Mouse (Mus musculus) CD8-positive naive resting alpha-beta T cell, adult 2 months (primary cell): ENCODE data around the gene Snx11.
A peak's percentile ranks its signal among the peaks of the same experiment; 100 is the strongest.

Source experiments
- DNase-seq, 2 experiments: peaks; one replicate each; pipeline ENCODE4 v3.0.0; 2022; ENCODE audit warnings: low read depth in 2 of 2, low spot score in 2 of 2

Gene Snx11

DNA sequence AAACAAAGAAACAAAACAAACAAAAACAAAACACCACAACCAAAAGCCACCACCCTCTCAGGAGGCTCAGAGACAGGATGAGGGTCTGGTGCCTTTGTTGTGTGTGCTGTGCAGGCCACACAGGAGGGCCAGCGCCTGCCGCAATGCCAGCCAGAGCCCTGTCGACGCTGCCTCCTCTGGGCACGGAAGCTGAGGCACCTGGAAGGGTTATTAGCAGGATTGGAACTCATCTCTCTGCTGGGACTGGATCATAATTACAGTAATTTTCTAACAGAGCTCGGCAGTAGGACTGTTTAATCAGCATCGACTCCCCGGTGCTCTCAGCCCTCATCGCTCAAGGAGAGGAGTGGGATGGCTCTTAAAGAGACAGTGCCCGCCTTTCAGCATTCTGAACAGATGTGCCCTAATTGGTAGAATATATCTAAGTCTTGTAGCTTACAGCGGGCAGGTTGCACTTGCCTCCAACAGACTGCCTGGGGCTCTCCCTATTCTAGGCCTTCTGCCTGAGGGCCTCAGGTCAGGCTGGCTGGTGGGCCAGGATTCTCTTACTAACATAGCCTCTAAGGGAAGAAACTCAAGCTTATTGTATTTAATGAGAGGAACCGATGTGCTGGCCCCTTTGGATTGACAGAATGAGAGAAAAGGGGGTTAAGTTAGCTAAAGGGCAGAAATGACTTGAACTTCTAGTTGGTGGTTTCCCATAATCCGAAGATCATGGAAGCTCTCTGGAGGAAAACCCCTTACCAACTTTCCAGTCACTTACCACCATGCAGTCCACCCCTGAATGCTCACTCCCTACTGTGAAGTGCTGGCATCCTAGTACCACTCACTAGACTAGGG is 12.6 kb downstream of the Snx11 start:
- no peak for DNase-seq

- DNase-seq, result no peak
These were observed 14.5 kb downstream of the Snx11 start for GRCm38 (mm10) chr11:96762742-96763470.

DNA sequence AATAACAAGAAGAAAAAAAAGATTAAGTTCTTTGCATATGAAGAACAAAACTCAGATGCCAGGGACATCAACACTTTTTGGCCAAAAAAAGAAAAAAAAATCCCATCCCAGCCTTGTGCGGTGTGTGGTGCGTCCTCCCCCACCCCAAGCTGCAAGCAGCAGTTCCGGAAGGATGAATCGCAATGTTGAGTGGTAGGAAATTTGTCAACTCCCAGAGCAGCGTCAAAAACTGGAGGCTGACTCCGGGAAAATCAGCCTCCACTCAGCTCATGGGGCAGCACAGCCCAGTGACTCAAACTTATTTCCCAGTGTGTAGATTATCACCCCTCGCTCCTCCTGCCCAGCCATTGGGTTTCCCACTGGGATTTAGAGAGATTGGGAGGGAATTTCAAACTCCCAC is 15.4 kb downstream of the Snx11 start:
- no peak for DNase-seq

DNA sequence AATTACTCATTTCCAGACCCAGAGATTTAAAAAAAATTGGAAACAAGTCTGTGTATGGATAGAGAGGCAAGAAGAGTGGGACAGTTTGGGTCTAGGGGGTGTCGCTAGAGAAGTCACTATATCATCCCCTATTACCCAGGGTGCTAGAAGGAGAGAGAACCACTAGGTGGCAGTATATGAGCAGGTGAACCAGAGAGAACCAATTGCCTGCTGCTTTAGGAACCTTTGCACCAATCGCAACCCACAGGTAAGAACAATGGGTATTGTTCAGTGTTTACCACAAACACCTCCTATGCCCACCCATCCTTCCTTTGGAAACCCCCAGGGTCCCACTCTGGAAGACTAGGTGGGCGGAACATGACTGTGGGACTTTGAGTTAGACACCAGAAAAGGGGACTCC is 17.3 kb downstream of the Snx11 start:
- DNase-seq, result peak; percentile 52 to 63

GRCm38 (mm10) chr11:96758402-96758801 is 19.0 kb downstream of the Snx11 start:
- no peak for DNase-seq

GRCm38 (mm10) chr11:96757421-96757820 is 19.9 kb downstream of the Snx11 start:
- DNase-seq, result no peak

GRCm38 (mm10) chr11:96755298-96755697 is 22.1 kb downstream of the Snx11 start:
- no peak for DNase-seq

DNA sequence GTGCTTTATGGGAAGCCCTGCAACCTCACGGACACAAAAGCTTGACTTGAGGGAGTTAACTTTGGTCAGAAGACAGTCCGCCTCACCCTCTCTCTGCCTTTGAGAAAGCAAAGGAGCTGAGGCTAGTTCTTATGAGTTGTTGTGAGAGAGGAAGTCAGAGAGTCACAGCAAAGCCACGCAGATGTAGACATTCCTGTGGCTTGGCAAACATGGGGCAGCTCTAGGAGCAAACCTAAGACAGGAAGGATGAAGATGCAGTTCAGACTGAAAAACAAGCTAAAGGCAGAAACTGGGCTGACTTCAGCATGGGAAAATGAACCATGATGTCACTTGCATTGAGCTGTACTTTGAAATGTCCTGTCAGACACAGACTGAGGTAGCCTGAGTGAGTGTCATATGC is 29.8 kb downstream of the Snx11 start:
- no peak for DNase-seq

DNA sequence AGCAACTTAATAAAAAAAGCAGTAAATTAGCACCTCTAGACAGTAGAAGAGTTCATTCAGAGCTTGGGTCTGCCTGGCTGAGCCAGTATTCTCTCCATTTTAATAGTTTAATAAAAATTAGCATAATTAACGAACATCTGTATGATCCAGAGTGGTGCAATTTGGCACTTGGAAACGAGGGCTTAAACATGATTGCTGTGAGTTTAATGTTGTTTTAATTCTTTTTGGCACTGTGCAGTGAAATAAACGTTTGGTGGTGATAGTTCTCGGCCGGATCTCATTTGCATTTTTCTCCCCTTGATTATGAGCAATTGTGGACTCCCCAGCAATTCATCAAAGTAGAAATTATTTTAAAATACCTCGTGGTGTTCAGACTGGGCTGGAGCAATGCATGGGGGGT is 30.7 kb downstream of the Snx11 start:
- DNase-seq, result no peak

DNA sequence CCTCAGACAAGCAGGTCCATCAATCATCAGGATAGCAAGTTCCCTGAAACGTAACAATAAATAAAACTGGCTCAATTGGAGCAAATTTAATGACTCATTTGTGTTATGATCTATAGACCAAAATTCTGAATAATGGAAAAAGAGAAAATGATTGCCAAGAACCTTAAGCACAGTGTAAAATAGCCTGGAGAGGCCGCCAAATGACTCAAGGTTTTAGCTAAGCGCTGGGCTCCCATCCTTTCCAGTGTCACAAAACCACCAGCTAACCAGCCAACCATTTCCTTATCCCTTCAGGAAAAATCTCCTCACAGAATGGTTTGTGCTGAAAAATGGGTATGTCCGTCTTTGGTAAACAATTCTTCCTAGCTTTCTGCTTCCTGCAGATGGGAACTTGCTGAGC is 33.5 kb downstream of the Snx11 start:
- no peak for DNase-seq

- no peak for DNase-seq
These were observed 34.4 kb downstream of the Snx11 start for GRCm38 (mm10) chr11:96743000-96743399.

DNA sequence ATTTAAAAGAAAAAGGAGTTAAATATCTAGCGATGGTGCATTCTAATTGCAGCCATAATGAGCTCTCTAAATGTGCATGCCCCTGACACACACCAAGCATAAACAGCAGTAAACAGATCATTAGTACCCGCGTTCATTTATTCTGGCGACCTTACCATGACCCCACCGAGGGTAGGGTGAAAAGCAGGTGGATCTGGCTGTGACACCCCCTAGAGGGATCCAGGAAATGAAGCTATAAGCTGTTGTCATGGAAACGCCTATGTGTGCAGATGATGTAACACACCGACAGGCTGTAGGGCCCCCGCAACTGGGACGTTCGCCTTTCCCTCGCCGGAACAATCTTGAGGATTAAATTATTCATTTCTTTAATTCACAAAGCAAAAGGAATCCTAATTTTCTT is 35.4 kb downstream of the Snx11 start:
- no peak for DNase-seq

DNA sequence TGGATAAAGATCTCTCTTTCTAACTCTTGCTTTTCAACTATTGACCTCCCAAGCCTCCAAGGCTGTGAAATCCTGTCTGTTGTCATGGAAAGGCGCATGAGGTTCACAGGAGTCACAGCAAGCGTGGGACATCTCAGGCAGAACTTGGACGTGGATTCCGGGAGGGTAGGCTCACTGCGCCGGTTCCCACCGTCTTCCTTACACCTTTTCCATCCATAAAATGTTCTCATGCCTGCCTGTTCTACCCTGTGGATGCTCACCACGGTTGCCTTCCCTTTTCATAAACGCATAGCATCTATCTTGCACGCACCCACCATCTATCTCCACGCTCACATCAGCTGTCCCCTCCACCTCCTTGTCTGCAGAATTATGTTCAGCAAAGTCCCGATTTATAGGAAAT is 36.6 kb downstream of the Snx11 start:
- DNase-seq, result no peak

GRCm38 (mm10) chr11:96737673-96738471 is 39.5 kb downstream of the Snx11 start:
- DNase-seq, result no peak

GRCm38 (mm10) chr11:96736361-96736760 is 41.0 kb downstream of the Snx11 start:
- DNase-seq, result no peak

GRCm38 (mm10) chr11:96735908-96736307 is 41.5 kb downstream of the Snx11 start:
- no peak for DNase-seq

- DNase-seq, result no peak
These were observed 44.7 kb downstream of the Snx11 start for GRCm38 (mm10) chr11:96732657-96733056.

- no peak for DNase-seq
These were observed 47.0 kb downstream of the Snx11 start for GRCm38 (mm10) chr11:96730327-96730726.

DNA sequence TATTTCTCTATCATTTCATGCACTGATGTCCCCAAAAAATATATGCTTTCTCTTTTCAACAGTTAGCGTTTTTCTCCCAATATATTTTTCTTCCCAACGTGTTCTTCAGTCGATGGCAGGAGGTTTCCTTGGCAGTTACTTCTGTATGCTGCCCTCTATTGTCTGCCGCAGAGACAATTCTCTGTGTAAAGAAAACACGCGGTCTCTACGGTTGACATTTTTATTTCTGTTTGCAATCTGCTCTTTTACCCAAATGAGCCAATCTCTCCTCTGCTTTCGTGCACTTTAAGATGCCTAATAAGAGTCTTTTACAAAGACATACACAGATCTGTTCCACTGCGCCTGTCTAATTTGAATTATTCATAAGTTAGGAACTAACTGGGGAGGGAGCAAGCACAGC is 47.9 kb downstream of the Snx11 start:
- no peak for DNase-seq

DNA sequence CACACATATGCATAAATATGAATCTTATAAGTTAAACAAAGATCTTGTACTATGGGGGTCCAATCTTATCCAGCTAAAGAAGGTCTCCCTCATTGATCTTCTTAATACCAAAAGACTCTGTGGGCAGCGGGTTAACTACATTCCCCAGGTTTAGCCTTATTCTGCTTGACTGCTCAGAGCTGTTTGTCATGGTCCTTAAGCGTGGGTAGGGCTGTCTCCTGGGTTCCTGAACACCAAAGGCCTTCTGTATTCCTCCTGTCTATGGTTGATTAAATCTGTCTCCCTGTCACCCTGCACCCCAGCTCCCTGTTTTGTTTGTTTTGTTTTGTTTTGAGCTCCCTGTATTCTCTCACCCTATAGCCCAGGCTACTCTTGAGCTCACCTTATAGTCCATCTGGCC is 48.8 kb downstream of the Snx11 start:
- no peak for DNase-seq

GRCm38 (mm10) chr11:96725833-96726232 is 51.5 kb downstream of the Snx11 start:
- no peak for DNase-seq

DNA sequence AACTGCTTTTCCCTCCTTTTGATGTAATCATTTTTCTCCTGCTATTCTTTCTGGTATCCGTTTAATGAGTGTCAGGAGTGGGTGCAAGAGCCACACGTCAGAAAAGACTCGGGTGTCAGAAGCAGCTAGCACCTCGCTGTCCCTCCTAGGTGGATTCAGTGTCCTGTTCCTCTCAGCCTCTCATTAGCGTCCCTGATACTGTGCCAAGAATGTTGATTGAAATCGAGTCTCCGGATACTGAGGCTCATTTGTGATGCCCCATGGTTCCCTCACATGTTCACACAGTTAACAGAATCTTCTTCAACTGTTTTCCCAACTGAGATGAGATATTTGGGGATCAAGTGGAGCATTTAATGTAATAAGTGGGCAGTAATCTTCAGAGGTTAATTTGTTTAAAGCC is 58.8 kb downstream of the Snx11 start:
- DNase-seq, result no peak
